In the genomic region with DNA sequence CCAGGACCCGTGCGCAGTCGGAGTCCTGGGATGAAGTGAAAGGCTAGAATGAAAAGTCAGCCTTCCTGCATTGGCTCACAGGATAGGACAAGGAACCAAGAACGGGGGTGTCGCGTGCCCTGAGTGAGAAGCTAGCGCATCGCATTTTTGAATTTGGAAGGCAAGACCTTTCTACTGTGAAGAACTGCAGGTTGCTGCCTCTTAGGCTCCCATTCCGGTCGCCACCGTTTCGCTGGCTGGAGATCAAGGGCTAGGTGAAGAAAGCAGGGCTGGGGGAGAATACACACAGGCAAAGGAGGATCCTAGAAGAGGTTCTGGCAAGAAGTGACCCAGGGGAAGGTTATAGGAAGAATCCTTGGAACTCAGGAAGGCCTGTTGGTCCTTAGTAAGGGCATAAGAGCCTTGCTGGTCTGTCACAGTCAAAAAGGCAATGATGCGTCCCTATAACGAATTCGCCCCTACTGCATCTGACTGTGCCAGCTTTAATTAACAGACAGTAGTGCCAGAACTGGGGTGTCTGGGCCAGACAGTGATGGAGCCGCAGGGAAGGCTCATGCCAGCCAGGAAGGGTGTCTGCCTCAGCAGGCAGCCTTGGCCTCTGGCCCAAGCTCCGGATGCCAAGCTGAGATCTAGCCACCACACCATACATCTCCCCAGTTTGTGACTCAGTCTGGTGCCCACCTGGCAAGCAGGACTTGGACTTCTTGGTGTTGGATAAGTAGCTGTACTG, we compare ENCODE assay signal across 13 mouse cellular contexts. TPM values are rescaled to one million over a fixed set of nuclear protein-coding genes. Genes with fewer than 3 reads are reported as not detected.
A peak's percentile ranks its signal among the peaks of the same experiment; 100 is the strongest.
DNase-seq lines count a peak whose midpoint lies in the region; ATAC-seq and TF ChIP-seq lines count a peak whose summit lies in the region.
"Had no signal": no experiment of that assay in that cellular context is flagged by ENCODE, and none has a peak within 500 bp of the region (broad histone marks: within the 10 kb centered on the region; RNA-seq: fewer than 3 reads in every experiment).

No protein-coding gene starts in this region.

- no peak overlapping the region for H3K27ac ChIP-seq in forebrain, embryonic 10.5 days
- H3K27ac ChIP-seq in forebrain, embryonic 11.5 days (ENCODE audit: low read depth, low read length), result no peak overlapping the region
- H3K27ac ChIP-seq in intestine, embryonic 16.5 days (ENCODE audit: low read length), result no peak overlapping the region
- H3K27ac ChIP-seq in neural tube, embryonic 15.5 days (replicated peaks), result no peak overlapping the region
- H3K27ac ChIP-seq in thymus, adult 2 months (ENCODE audit: control insufficient read depth, insufficient read depth, low read length), result no peak overlapping the region
- H3K27ac ChIP-seq: liver, embryonic 14.5 days had no signal

- no peaks in the 10 kb centered on the region for H3K36me3 ChIP-seq in forebrain, embryonic 10.5 days (replicated peaks)
- no peaks in the 10 kb centered on the region for H3K36me3 ChIP-seq in forebrain, embryonic 11.5 days (ENCODE audit: control insufficient read depth, insufficient read depth, low read length)
- H3K36me3 ChIP-seq in intestine, embryonic 16.5 days (ENCODE audit: control insufficient read depth, insufficient read depth, low read length), result no peaks in the 10 kb centered on the region
- H3K36me3 ChIP-seq in neural tube, embryonic 15.5 days, result no peaks in the 10 kb centered on the region
- H3K36me3 ChIP-seq in thymus, adult 2 months (ENCODE audit: control insufficient read depth, insufficient read depth, low read length), result no peaks in the 10 kb centered on the region

- no peaks in the 10 kb centered on the region for H3K9me3 ChIP-seq in forebrain, embryonic 10.5 days
- H3K9me3 ChIP-seq in forebrain, embryonic 11.5 days (ENCODE audit: control insufficient read depth, low read length), result no peaks in the 10 kb centered on the region
- H3K9me3 ChIP-seq in intestine, embryonic 16.5 days (ENCODE audit: control insufficient read depth, low read length), result no peaks in the 10 kb centered on the region
- no peaks in the 10 kb centered on the region for H3K9me3 ChIP-seq in neural tube, embryonic 15.5 days (replicated peaks)

- peaks cover 94% of the 10 kb centered on the region for H3K27me3 ChIP-seq in forebrain, embryonic 10.5 days (ENCODE audit: poor library complexity, severe bottlenecking)
- peaks cover 66% of the 10 kb centered on the region for H3K27me3 ChIP-seq in forebrain, embryonic 11.5 days (ENCODE audit: control insufficient read depth, insufficient read depth, low read length)
- peaks cover 67% of the 10 kb centered on the region for H3K27me3 ChIP-seq in intestine, embryonic 16.5 days (replicated peaks; ENCODE audit: control insufficient read depth, insufficient read depth, low read length)
- peaks cover 92% of the 10 kb centered on the region for H3K27me3 ChIP-seq in neural tube, embryonic 15.5 days (replicated peaks)
- H3K27me3 ChIP-seq in thymus, adult 2 months (ENCODE audit: control insufficient read depth, insufficient read depth, low read length), result peaks cover 9% of the 10 kb centered on the region; the same call in 1 of the 2 replicates

- H3K9ac ChIP-seq in forebrain, embryonic 11.5 days (ENCODE audit: low read length), result no peak overlapping the region
- H3K9ac ChIP-seq in intestine, embryonic 16.5 days (ENCODE audit: low read depth, low read length), result no peak overlapping the region
- no peak overlapping the region for H3K9ac ChIP-seq in neural tube, embryonic 15.5 days (replicated peaks)
- H3K9ac ChIP-seq: liver, embryonic 14.5 days had no signal

- ATAC-seq in forebrain, embryonic 11.5 days (replicated peaks; ENCODE audit: low FRiP score), result no peak
- ATAC-seq in intestine, embryonic 16.5 days, result no peak
- no peak for ATAC-seq in neural tube, embryonic 15.5 days (ENCODE audit: low FRiP score)

- TF ChIP-seq POLR2A in thymus, adult 2 months (IDR thresholded peaks at IDR 0.05; ENCODE audit: control insufficient read depth, extremely low read depth, insufficient read depth, low read length, poor library complexity), result no peak

- no peak for TF ChIP-seq CTCF in thymus, adult 2 months (IDR thresholded peaks at IDR 0.05; ENCODE audit: borderline replicate concordance, control insufficient read depth, extremely low read depth, insufficient read depth, low read length, poor library complexity)

- H3K4me2 ChIP-seq in forebrain, embryonic 11.5 days (ENCODE audit: low read depth, low read length, severe bottlenecking), result no peak overlapping the region; the same call in 1 of the 2 replicates
- peak overlapping the region; percentile 53 for H3K4me2 ChIP-seq in intestine, embryonic 16.5 days (ENCODE audit: low read depth, low read length)
- H3K4me2 ChIP-seq in neural tube, embryonic 15.5 days, result peak overlapping the region; percentile 66

- H3K4me3 ChIP-seq in forebrain, embryonic 10.5 days, result peak overlapping the region; percentile 47
- no peak overlapping the region; the same call in 1 of the 2 replicates for H3K4me3 ChIP-seq in forebrain, embryonic 11.5 days (ENCODE audit: low read depth, low read length)
- H3K4me3 ChIP-seq in intestine, embryonic 16.5 days (ENCODE audit: low read length), result no peak overlapping the region; the same call in 1 of the 2 replicates
- peak overlapping the region; percentile 33 for H3K4me3 ChIP-seq in neural tube, embryonic 15.5 days (replicated peaks)
- no peak overlapping the region for H3K4me3 ChIP-seq in thymus, adult 2 months (ENCODE audit: control insufficient read depth, insufficient read depth, low read length)
- H3K4me3 ChIP-seq: myocyte had no signal

- no peak for DNase-seq in forebrain, embryonic 10.5 days (ENCODE audit: extremely low spot score, low spot score)
- DNase-seq in forebrain, embryonic 11.5 days (ENCODE audit: low spot score), result no peak
- peak; percentile 33 for DNase-seq in right cerebral cortex, postnatal 4 days
- DNase-seq in right cerebral cortex, postnatal 25 days, result no peak
- DNase-seq in thymus, adult 2 months, result no peak
- DNase-seq in thymus, postnatal 0 days (ENCODE audit: low spot score), result no peak
- DNase-seq: B cell, adult 2 months; gastrocnemius, postnatal 36 days; kidney, adult 8-10 months had no signal

- WGBS in forebrain, embryonic 10.5 days, result 25% methylated on average over 17 of the region's 17 CpGs
- 24% methylated on average over 17 of the region's 17 CpGs for WGBS in forebrain, embryonic 11.5 days
- 32% methylated on average over 17 of the region's 17 CpGs for WGBS in intestine, embryonic 16.5 days
- WGBS in neural tube, embryonic 15.5 days, result 22% methylated on average over 17 of the region's 17 CpGs
- 36% methylated on average over 17 of the region's 17 CpGs for WGBS in thymus, adult 2 months

- peaks cover 22% of the 10 kb centered on the region for H3K4me1 ChIP-seq in forebrain, embryonic 10.5 days
- H3K4me1 ChIP-seq in forebrain, embryonic 11.5 days (replicated peaks; ENCODE audit: control insufficient read depth, insufficient read depth, low read length), result peaks cover 7% of the 10 kb centered on the region
- H3K4me1 ChIP-seq in intestine, embryonic 16.5 days (ENCODE audit: control insufficient read depth, insufficient read depth, low read length), result peaks cover 12% of the 10 kb centered on the region
- peaks cover 19% of the 10 kb centered on the region for H3K4me1 ChIP-seq in neural tube, embryonic 15.5 days
- no peaks in the 10 kb centered on the region for H3K4me1 ChIP-seq in thymus, adult 2 months (replicated peaks; ENCODE audit: control insufficient read depth, insufficient read depth, low read length)

RNA-seq across cellular contexts. Expression of gene Grid2ip, which starts 13.4 kb away (rescaled TPM):
- polyA plus RNA-seq in forebrain, embryonic 10.5 days (2016; fragmentation: Nextera tagmentation; extraction: Ambion mirVana), result 0.19 and 0.37 TPM in 2 replicates
- polyA plus RNA-seq in forebrain, embryonic 11.5 days (2014; fragmentation: Nextera tagmentation; extraction: Ambion mirVana), result 0.31 and 0.64 TPM in 2 replicates
- polyA plus RNA-seq in intestine, embryonic 16.5 days (2015; fragmentation: Nextera tagmentation; extraction: Ambion mirVana), result 0.09 and 0.28 TPM in 2 replicates
- 0.19 and 0.33 TPM in 2 replicates for polyA plus RNA-seq in neural tube, embryonic 15.5 days (2015; fragmentation: Nextera tagmentation; extraction: Ambion mirVana)
- 0.06 and 0.26 TPM in 2 replicates for polyA plus RNA-seq in thymus, adult 2 months (2012; rRNA removed)
- 0.05 TPM in 1 of 2 replicates, not detected in the other for polyA plus RNA-seq in thymus, postnatal 0 days (2015; fragmentation: Nextera tagmentation; extraction: Ambion mirVana)
- polyA plus RNA-seq: myocyte had no signal

RNA-seq across cellular contexts. Expression of gene Kdelr2, which starts 33.1 kb away (rescaled TPM):
- polyA plus RNA-seq in forebrain, embryonic 10.5 days (2016; fragmentation: Nextera tagmentation; extraction: Ambion mirVana), result 200 and 201 TPM in 2 replicates
- 190 and 196 TPM in 2 replicates for polyA plus RNA-seq in forebrain, embryonic 11.5 days (2014; fragmentation: Nextera tagmentation; extraction: Ambion mirVana)
- 345 and 360 TPM in 2 replicates for polyA plus RNA-seq in intestine, embryonic 16.5 days (2015; fragmentation: Nextera tagmentation; extraction: Ambion mirVana)
- 141 and 151 TPM in 2 replicates for polyA plus RNA-seq in neural tube, embryonic 15.5 days (2015; fragmentation: Nextera tagmentation; extraction: Ambion mirVana)
- 60.9 and 61.6 TPM in 2 replicates for polyA plus RNA-seq in thymus, adult 2 months (2012; rRNA removed)
- 96.9 and 106 TPM in 2 replicates for polyA plus RNA-seq in thymus, postnatal 0 days (2015; fragmentation: Nextera tagmentation; extraction: Ambion mirVana)

RNA-seq across cellular contexts. Expression of gene Zdhhc4, which starts 41.5 kb away (rescaled TPM):
- polyA plus RNA-seq in forebrain, embryonic 10.5 days (2016; fragmentation: Nextera tagmentation; extraction: Ambion mirVana), result 70.2 and 70.9 TPM in 2 replicates
- 69.4 and 71.9 TPM in 2 replicates for polyA plus RNA-seq in forebrain, embryonic 11.5 days (2014; fragmentation: Nextera tagmentation; extraction: Ambion mirVana)
- polyA plus RNA-seq in intestine, embryonic 16.5 days (2015; fragmentation: Nextera tagmentation; extraction: Ambion mirVana), result 61.6 and 66.0 TPM in 2 replicates
- 75.4 and 77.4 TPM in 2 replicates for polyA plus RNA-seq in neural tube, embryonic 15.5 days (2015; fragmentation: Nextera tagmentation; extraction: Ambion mirVana)
- polyA plus RNA-seq in thymus, adult 2 months (2012; rRNA removed), result 117 and 118 TPM in 2 replicates
- 88.6 and 97.2 TPM in 2 replicates for polyA plus RNA-seq in thymus, postnatal 0 days (2015; fragmentation: Nextera tagmentation; extraction: Ambion mirVana)

RNA-seq across cellular contexts. Expression of gene E130309D02Rik, which starts 55.4 kb away (rescaled TPM):
- polyA plus RNA-seq in forebrain, embryonic 10.5 days (2016; fragmentation: Nextera tagmentation; extraction: Ambion mirVana), result 64.0 and 68.4 TPM in 2 replicates
- polyA plus RNA-seq in forebrain, embryonic 11.5 days (2014; fragmentation: Nextera tagmentation; extraction: Ambion mirVana), result 65.8 and 75.0 TPM in 2 replicates
- polyA plus RNA-seq in intestine, embryonic 16.5 days (2015; fragmentation: Nextera tagmentation; extraction: Ambion mirVana), result 28.9 and 30.0 TPM in 2 replicates
- 25.7 and 30.2 TPM in 2 replicates for polyA plus RNA-seq in neural tube, embryonic 15.5 days (2015; fragmentation: Nextera tagmentation; extraction: Ambion mirVana)
- polyA plus RNA-seq in thymus, adult 2 months (2012; rRNA removed), result 65.3 and 83.7 TPM in 2 replicates
- 43.4 and 47.8 TPM in 2 replicates for polyA plus RNA-seq in thymus, postnatal 0 days (2015; fragmentation: Nextera tagmentation; extraction: Ambion mirVana)

Comparison
In these comparisons a context has a peak if more than half of its experiments do, and no peak if none do; other contexts are left out.
1. H3K4me3 ChIP-seq: peak in forebrain, embryonic 10.5 days (single experiment) and neural tube, embryonic 15.5 days (single experiment); none in forebrain, embryonic 11.5 days (single experiment), intestine, embryonic 16.5 days (single experiment) and thymus, adult 2 months (single experiment).